Mouse (Mus musculus) midbrain, embryonic 10.5 days (tissue): ENCODE results near the gene Etfbkmt. TPM values are rescaled to one million over a fixed set of nuclear protein-coding genes. Genes with fewer than 3 reads are reported as not detected.

Experiments used
- DNase-seq: peaks from one replicate; pipeline ENCODE4 v3.0.0-alpha.2; 2017; ENCODE audit warnings: low spot score
- H3K27ac ChIP-seq: fragments of 300-500 bp; sonication (generic); replicated peaks from 2 replicates; pipeline ENCODE4 v1.5.1; 2016; ENCODE audit warnings: mild to moderate bottlenecking
- H3K27me3 ChIP-seq: fragments of 300-500 bp; sonication (generic); 2 replicates; pipeline ENCODE4 v1.6.1; 2016; ENCODE audit warnings: low read depth, mild to moderate bottlenecking; ENCODE audit not compliant: poor library complexity, severe bottlenecking
- H3K36me3 ChIP-seq: fragments of 300-500 bp; sonication (generic); 2 replicates; pipeline ENCODE4 v1.6.1; 2016; ENCODE audit warnings: mild to moderate bottlenecking, moderate library complexity
- H3K4me1 ChIP-seq: fragments of 300-500 bp; sonication (generic); 2 replicates; pipeline ENCODE4 v1.6.1; 2016
- H3K4me3 ChIP-seq: fragments of 300-500 bp; sonication (generic); 2 replicates; pipeline ENCODE4 v1.5.1; 2016; ENCODE audit warnings: mild to moderate bottlenecking, moderate library complexity
- H3K9me3 ChIP-seq: fragments of 300-500 bp; sonication (generic); replicated peaks from 2 replicates; pipeline ENCODE4 v1.6.1; 2016; ENCODE audit warnings: mild to moderate bottlenecking
- polyA plus RNA-seq: library from polyadenylated mRNA; unstranded; fragments of >200 nt; fragmentation: Nextera tagmentation; extraction: Ambion mirVana; gene quantifications from 2 replicates; pipeline ENCODE4 v1.2.1, GENCODE M21; 2016

The Etfbkmt gene
- polyA plus RNA-seq, 1 experiment from 2014 or later: 9.9 TPM

GRCm38 (mm10) chr6:149198572-149198971, 58.9 kb downstream of the Etfbkmt start:
- H3K27me3 ChIP-seq: no peaks in the 10 kb centered on the region
- no peaks in the 10 kb centered on the region for H3K9me3 ChIP-seq

More at GRCm38 (mm10) chr6:149198572-149198971, 58.9 kb downstream of the Etfbkmt start:
- H3K4me1 ChIP-seq: no peaks in the 10 kb centered on the region
- H3K27ac ChIP-seq: no peak overlapping the region
- no peak overlapping the region for H3K4me3 ChIP-seq
- H3K36me3 ChIP-seq: no peaks in the 10 kb centered on the region
- DNase-seq: no peak

Other genes starting within 250 kb of the Etfbkmt start
- 22.4 and 24.0 TPM in 2 replicates for gene Caprin2, start 243.6 kb upstream of the Etfbkmt start, polyA plus RNA-seq
- 322 and 341 TPM in 2 replicates for gene Sinhcaf, start 193.4 kb upstream of the Etfbkmt start, polyA plus RNA-seq
- gene Dennd5b, start 38.2 kb upstream of the Etfbkmt start, polyA plus RNA-seq: 11.9 and 14.3 TPM in 2 replicates
- not detected in 2 replicates for gene Gm10203, start 9.7 kb upstream of the Etfbkmt start, polyA plus RNA-seq
- 50.2 and 59.7 TPM in 2 replicates for gene Amn1, start 48.9 kb downstream of the Etfbkmt start, polyA plus RNA-seq
- 38.3 and 39.3 TPM in 2 replicates for gene Resf1, start 169.6 kb downstream of the Etfbkmt start, polyA plus RNA-seq